Mouse (Mus musculus): Measurements from ENCODE around the gene Csmd2.

Csmd2 gene

GRCm38 (mm10) chr4:128411941-128412630 is 424.4 kb downstream of the Csmd2 start:
- in situ Hi-C loops (cut with MseI, MboI): no loop called here

DNA sequence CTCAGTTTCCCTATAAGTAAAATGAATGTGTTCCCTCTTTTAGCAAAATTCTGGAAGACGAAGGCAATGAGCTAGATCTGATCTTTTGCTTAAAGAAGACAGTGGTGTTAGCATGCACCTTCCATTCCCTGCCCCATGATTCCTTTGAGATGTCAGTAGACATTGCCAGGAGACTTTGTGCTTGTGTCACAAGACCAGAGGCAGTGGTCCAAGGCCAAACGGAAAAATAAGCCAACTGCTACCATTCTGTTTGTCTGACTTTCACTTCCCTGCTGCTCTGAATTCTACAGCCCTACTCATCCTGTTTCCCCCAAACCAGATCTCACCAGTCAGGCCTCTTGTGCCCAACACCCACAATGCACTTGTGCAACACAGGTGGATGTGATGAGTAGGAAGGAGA is 427.1 kb downstream of the Csmd2 start:
- in situ Hi-C loops (cut with MseI, MboI): no loop called here

DNA sequence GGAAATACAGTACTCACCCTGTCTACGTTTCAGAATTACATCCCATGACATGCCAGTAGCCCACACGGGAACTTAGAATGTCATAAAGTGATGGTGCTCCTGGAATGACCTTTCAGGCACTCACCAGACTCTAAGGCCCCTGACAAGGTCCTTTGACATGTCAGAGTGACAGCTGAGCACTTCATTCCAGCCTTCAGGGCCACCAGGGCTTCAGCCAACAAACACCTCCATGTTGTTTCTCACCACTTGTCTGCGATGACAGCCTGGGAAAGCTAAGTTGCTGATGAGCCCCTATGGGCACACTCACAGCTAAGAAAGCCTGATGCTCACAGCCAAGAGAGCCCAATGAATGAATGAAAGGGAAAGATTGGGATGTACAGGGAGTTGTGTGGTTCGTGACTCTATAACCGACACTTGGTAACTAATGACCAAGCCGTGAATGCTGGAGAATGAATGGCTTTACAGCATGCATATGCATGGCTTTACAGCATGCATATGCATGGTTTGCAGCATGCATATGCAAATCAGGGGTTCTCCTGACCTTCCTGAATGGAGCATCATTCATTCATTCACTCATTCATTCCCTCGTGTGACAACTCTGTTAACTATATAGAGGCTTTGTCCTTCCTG is 432.4 kb downstream of the Csmd2 start:
- in situ Hi-C loops (cut with MseI, MboI): no loop called here

DNA sequence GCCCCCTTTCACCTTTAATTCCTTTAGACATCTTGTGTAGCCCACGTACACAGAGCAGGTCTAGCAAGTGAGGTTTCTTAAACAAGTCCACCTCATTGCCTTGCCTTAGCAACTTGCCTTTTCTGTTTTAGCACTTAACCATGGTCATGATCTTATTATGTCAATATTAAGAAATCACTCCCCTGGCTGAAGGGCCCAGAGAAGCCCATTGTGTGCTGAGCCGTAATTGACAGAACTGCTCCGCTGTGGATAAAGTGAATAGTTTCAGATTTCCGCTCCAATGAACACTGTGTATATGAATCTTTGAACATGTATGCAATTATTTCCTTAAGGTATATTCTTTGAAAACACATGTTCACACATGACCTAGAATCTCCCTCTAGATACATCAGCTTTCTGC is 434.8 kb downstream of the Csmd2 start:
- in situ Hi-C loops (cut with MseI, MboI): no loop called here

DNA sequence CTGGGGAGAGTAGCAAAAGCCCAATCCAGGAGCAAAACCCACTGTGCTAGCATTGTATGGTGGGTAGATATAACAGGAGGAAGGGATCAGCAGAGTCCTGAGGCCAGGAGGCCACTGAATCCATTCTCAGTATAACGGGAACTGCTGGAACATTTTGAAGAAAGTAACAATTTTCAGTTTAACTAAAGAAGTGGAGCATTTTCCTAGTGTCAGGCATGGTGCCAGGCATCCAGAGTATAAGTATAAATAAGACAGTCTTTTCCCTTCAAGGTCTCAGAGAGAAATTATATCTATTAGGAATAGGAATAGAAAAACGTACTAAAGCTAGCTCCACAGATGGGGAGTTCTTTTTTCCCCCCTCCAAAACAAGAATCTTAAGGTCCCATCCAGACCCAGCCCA is 437.7 kb downstream of the Csmd2 start:
- in situ Hi-C loops (cut with MseI, MboI): no loop called here

GRCm38 (mm10) chr4:128427261-128428030 is 439.8 kb downstream of the Csmd2 start:
- in situ Hi-C loops (cut with MseI, MboI): no loop called here

- in situ Hi-C loops (cut with MseI, MboI): no loop called here
Measured at GRCm38 (mm10) chr4:128428303-128429107, 440.8 kb downstream of the Csmd2 start.

DNA sequence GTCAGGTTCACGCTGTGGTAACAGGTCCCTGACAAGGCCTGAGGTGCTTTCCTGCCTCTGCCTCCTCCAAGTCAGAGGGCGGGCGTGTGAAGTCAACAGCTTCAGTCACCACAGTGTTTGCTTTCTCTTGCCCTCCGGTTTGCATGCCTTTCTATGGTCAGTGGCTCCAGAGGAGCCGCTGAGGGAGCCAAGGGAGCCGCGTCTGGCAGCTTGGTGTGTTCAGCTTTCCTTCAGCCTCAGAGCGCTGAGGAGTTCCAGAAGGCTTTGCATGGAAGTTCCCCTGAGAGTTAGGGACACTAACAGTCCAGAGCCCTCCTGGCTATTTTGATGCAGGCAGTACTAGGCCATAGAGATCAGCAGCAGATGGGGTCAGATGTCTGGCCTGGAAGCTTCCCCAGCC is 441.9 kb downstream of the Csmd2 start:
- in situ Hi-C loops (cut with MseI, MboI): no loop called here

DNA sequence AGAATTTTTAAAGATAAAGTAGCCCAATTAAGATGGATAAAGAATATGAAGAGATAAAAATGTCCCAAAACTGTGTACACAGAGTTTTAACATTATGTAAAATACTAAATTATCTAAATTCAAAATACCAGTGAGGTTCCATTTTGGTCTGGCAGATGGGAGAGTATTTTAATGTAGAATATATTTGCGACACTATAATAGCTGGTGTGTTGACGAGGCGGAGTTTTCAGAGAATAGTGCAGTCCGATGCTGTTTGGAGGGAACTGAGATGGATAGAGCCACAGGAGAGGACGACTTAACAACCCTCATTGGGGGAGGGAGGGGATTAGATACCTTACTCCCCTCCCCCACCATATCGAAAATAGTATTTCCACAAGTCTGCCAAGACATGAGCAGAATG is 452.9 kb downstream of the Csmd2 start:
- in situ Hi-C loops (cut with MseI, MboI): no loop called here

GRCm38 (mm10) chr4:128441228-128441627 is 453.6 kb downstream of the Csmd2 start:
- in situ Hi-C loops (cut with MseI, MboI): no loop called here

GRCm38 (mm10) chr4:128442791-128443190 is 455.1 kb downstream of the Csmd2 start:
- in situ Hi-C loops (cut with MseI, MboI): no loop called here

DNA sequence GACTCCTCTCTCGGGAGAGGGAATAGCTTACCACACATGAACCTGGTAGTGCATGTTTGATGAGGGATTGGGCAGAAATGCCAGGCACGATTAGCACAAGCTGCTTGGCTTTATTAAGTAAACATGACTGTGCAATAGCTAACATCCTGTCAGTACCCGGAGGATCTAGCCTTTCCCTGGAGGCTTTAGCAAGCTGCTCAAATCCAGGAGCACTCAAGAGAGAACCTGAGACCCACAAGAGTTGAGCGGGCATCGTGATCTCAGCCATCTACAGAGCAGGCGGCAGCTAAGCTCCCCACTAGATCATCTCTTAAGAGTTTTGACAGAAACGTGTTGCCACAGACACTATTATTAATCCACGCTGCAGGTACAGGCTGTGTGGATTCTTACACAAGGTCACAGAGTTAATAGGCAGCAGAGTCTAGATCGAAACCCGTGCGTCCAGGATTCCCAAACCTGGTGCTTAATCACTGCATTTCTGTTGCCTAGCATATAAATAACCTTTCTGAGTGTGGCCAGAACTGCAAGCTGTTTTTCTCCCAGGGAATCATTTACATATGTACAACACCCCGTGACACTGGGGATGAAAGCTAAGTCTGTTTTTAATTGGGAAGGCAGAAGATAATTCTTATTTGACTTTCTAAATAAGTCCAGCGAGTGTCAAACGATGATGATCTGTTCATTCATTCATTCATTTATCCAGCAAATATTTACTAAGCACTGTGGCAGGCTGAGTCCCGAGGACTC is 458.0 kb downstream of the Csmd2 start:
- in situ Hi-C loops (cut with MseI, MboI): no loop called here

GRCm38 (mm10) chr4:128448831-128449431 is 461.3 kb downstream of the Csmd2 start:
- in situ Hi-C loops (cut with MseI, MboI): no loop called here

DNA sequence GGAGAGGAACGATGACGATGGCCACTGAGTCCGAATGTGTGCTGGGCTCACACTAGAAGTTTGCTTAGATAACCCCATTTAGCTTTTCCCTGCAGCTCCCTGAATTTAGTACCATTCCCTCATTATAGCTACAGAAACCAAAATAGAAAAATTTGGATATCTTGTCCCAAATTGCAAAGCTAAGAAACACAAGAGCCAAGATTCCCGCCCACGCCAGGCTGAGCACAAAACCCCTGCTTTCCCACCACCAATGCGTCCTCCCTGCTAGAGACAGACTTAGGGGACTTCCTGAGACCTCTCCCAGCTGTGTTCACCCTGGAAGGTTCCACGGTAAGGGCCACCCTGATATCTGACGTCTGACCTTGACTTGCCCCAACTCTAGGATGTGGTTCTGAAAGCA is 462.5 kb downstream of the Csmd2 start:
- in situ Hi-C loops (cut with MseI, MboI): no loop called here

DNA sequence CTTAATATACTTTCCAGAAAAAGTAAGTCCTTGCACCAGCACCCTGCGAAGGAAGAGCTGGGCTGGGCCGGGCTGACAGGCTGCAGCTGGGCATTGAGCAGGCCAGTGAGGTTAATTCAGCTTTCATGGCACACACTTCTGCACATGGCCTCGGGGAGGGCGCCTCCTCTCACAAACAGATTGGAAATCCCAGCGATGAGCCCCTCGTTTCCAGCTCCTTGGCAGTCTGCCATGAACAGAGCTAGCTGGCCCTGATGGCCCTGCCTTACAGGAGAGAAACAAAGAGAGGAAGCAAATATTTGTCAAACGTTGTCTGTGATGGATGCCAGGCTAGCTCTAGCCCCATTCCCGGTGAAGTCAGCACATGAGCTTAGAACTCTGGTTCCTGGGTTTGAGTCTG is 463.3 kb downstream of the Csmd2 start:
- in situ Hi-C loops (cut with MseI, MboI): no loop called here

- in situ Hi-C loops (cut with MseI, MboI): no loop called here
Measured at GRCm38 (mm10) chr4:128451383-128451794, 463.7 kb downstream of the Csmd2 start.

- in situ Hi-C loops (cut with MseI, MboI): no loop called here
Measured at GRCm38 (mm10) chr4:128466708-128467107, 479.1 kb downstream of the Csmd2 start.

DNA sequence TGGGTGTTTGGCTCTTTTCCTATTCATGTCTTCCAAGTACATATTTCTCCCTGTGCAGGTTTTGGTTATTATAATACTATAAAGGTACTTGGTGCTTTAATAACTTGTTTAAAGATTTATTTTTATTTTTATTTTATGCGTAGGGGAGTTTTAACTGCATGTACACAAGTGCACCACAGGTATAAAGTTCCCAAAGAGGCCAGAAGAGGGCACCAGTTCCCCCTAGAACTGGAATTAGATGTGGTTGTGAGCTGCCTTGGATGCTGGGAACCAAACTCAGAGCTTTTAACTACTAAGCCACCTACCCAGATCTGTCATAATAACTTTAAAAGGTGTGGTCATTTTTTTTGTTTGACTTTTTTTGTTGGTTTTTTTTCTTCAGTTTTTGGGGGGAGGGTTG is 480.4 kb downstream of the Csmd2 start:
- in situ Hi-C loops (cut with MseI, MboI): no loop called here

- in situ Hi-C loops (cut with MseI, MboI): no loop called here
Measured at GRCm38 (mm10) chr4:128476249-128476648, 488.6 kb downstream of the Csmd2 start.

DNA sequence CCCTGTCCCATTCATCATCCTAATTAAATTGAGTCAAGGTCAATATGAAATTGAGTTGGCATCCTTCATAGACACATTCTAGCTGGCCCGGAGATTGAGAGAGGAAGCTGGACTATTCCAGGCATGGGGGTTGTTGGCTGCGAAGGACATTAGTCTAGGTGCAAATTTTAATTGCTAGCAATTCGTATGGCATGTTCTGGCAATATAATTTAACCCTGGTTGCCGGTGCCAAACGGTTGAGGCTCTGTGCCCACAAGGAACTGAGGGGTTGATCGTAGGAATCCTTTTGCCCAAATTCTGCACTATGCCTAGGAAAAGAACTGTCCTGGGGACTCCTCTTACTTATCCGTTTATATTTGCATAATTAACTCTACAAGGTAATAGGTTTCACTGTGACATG is 496.2 kb downstream of the Csmd2 start:
- in situ Hi-C loops (cut with MseI, MboI): no loop called here

- in situ Hi-C loops (cut with MseI, MboI): no loop called here
Measured at GRCm38 (mm10) chr4:128484679-128485078, 497.0 kb downstream of the Csmd2 start.

Measured in mouse trophoblast stem cell (cell line).